Mouse (Mus musculus) c-Kit-positive CD71-positive TER-119-positive erythroid progenitor cells, embryonic 14.5 days (primary cell): ENCODE measurements at regions not wholly inside any gene's neighbourhood (a gene's known extent, or its start where the extent isn't known, plus 50 kb on each side); places are given as distances from the start of the nearest gene placed in this dataset.

Experiments
- DNase-seq: peaks from one replicate; pipeline ENCODE4 v3.0.0-alpha.2; 2013; ENCODE audit warnings: low spot score

- no peak for DNase-seq
Measured at GRCm38 (mm10) chr4:93986189-93986588, 570.2 kb upstream of the Gm10306 start.

- no peak for DNase-seq
Measured at GRCm38 (mm10) chr4:93990273-93990869, 566.0 kb upstream of the Gm10306 start.

- no peak for DNase-seq
Measured at GRCm38 (mm10) chr4:94005818-94006217, 550.5 kb upstream of the Gm10306 start.

- DNase-seq = peak; percentile 10
Measured at GRCm38 (mm10) chr4:94007088-94007768, 549.1 kb upstream of the Gm10306 start.

GRCm38 (mm10) chr4:94015713-94016112 lies 540.6 kb upstream of the Gm10306 start:
- no peak for DNase-seq

- no peak for DNase-seq
Measured at GRCm38 (mm10) chr4:94017702-94018101, 538.6 kb upstream of the Gm10306 start.

GRCm38 (mm10) chr4:94049629-94050310 lies 506.6 kb upstream of the Gm10306 start:
- no peak for DNase-seq

- DNase-seq = no peak
Measured at GRCm38 (mm10) chr4:94052249-94053162, 503.8 kb upstream of the Gm10306 start.

- no peak for DNase-seq
Measured at GRCm38 (mm10) chr4:94073178-94073870, 483.0 kb upstream of the Gm10306 start.

GRCm38 (mm10) chr4:94082839-94083238 lies 473.5 kb upstream of the Gm10306 start:
- DNase-seq = no peak

- DNase-seq = no peak
Measured at GRCm38 (mm10) chr4:94094379-94094778, 462.0 kb upstream of the Gm10306 start.

GRCm38 (mm10) chr4:94106941-94107340 lies 449.4 kb upstream of the Gm10306 start:
- no peak for DNase-seq

GRCm38 (mm10) chr4:94116881-94117280 lies 439.5 kb upstream of the Gm10306 start:
- DNase-seq = no peak

- DNase-seq = no peak
Measured at GRCm38 (mm10) chr4:94124177-94124576, 432.2 kb upstream of the Gm10306 start.

GRCm38 (mm10) chr4:94137921-94138320 lies 418.4 kb upstream of the Gm10306 start:
- DNase-seq = no peak

- no peak for DNase-seq
Measured at GRCm38 (mm10) chr4:94144901-94145801, 411.2 kb upstream of the Gm10306 start.

- DNase-seq = no peak
Measured at GRCm38 (mm10) chr4:94147964-94148533, 408.3 kb upstream of the Gm10306 start.

- no peak for DNase-seq
Measured at GRCm38 (mm10) chr4:94149056-94149455, 407.3 kb upstream of the Gm10306 start.

GRCm38 (mm10) chr4:94160620-94161019 lies 395.7 kb upstream of the Gm10306 start:
- no peak for DNase-seq

- DNase-seq = no peak
Measured at GRCm38 (mm10) chr4:94173096-94173495, 383.2 kb upstream of the Gm10306 start.
